Mouse (Mus musculus): ENCODE data around the gene Ptprn.
"Not testable (repeated sequence)": the region's sequence is repeated elsewhere in the genome, so short reads cannot be mapped to it uniquely, and the experiment has no call there.

The Ptprn gene

DNA sequence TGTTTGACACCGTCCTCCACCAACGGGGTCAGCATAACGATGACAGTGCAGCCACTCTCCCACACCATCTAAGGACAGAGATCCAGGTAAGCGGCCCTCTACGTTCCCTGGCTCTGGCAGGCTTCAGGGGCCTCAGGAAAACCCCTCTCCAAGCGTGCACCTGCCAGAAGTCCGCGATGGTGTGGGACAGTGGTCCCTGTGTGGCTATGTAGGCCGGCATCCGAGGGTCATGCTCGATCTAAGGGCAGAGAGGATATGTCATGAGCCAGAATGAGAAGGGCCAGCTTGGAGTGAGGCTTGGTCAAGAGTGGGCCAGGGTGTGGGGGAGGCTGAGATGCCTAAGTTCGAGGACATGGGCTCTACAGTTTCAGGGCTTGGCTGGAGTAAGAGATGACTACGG lies 12.0 kb downstream of the Ptprn start:
- DNase-seq (ENCODE audit: low spot score), result no peak

DNA sequence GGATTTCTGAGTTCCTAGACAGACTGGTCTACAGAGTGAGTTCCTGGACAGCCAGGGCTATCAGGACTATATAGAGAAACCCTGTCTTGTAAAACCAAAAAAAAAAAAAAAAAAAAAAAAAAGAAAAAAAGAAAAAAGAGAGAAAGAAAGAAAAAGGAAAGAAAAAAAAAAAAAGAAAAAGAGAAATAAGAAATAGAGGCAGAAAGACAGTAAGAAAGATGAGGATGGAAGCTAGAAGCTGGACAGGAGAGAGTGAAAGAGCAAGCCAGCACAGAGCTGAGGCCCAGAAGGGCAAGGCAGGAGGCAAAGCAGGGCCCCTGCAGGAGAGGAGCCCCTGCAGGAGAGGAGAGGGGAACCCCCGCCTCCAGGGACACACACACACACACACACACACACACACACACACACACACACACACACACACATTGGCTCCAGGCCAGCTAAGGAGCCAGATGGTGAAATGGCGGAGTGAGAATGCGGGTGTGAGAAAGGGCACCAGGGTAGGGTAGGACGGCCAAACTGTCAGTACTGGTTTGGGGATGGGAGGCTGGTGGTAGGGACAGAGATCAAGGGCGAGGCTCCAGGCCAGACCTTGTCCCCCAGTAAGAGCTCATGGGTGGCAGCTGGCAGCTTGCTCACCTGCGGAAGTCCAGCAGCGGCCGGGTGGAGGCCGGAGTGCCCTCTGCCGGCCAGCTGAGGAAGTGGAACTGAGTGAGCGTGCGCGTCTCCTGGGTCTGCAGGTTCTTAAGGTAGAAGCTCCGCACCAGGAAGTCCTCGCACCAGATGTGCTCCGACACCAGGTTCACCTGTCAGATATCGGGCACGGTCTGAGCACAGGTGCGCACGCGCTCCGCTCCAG lies 13.0 kb downstream of the Ptprn start:
- DNase-seq (ENCODE audit: low spot score), result peak; percentile 78

DNA sequence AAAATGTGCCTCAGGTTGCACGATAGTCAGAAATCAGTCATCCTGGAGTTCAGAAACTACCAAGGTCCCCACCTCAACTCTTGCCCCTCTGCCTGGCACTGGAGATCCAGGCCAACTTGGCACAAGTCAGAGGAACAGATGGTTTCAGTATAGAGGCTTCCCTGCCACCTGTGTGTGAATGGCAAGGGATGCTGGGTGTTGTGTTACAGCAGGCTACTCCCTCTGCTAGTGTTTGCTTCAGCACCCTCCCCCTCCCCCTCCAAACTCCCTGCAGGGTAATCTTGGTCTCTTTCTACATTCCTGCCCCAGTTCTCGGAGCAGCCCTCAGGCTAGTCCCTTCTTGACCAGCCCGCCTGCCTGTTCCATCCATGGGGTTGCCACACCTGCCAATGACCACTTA lies 13.8 kb downstream of the Ptprn start:
- DNase-seq (ENCODE audit: low spot score), result no peak

DNA sequence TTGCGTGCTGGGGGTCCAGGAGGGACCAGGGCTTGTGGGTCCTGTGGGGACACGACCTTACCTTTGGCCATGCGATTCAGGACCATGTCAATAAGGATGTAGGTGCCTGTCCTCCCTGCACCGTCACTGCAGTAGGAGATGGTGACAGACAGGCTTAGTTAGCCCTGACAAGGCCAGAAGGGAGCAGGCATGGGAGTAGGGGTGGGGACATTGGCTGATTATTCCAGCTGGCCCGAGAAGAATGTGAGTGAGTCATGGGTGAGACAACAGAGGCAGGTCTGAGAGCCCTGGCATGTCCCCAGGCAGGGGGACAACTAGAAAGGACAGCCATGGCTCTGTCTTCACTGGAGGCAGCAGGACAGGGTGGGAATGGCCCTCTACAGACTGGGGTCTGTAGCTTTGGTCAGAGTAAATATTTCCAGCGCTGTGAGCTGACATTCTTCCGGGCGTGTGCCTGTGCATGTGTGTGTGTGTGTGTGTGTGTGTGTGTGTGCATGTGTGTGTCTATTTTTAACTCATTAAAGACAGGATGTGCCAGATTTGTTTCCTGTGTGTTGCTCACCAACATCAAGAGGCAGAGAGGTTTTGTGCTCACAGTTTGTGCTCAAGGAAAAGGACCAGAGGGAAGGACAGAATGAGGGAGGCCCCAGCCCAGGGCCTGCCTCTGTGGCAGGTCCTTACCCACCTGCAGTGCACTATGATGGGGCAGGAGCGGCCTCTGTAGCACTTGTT lies 16.1 kb downstream of the Ptprn start:
- DNase-seq (ENCODE audit: low spot score), result no peak

DNA sequence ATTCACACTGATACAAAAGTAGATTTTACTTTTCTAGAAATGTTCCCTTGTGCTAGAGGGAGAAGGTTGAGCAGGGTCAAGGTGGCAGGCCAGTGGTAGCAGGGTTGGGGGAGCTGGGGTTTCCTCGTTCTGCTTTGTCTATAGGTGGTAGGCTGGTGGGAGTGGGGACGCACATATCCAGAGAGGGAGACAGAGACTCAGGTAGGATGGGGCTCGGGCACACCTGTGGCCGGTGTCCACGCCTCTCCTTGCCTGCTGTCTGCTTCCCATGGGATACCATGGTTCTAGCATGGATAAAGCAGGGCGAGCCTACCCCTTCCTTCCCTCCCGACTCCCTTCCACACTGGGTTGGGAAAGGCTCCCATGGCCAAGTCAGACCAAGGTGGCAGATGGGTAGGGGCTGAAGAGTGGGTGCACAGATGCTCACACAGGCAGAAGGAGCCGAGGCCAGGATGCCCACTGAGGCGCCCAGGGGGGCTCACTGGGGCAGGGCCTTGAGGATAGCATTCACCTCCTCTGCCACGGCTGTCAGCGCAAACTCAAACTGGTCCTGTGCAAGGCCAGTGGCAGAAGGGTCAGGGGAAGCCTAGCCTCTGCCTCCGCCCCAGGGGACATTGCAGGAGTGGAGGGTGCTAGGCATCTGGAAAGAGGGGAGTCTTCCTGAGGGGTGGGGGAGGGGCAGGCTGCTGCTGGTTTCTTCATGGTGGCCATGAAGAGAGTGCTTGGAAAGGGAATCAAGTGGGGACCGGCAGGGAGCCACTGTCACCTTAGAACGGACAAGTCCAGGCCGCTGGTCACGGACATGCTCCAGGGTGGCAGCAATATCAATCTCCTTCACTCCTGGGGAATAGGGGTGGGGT lies 17.0 kb downstream of the Ptprn start:
- DNase-seq (ENCODE audit: low spot score), result no peak

DNA sequence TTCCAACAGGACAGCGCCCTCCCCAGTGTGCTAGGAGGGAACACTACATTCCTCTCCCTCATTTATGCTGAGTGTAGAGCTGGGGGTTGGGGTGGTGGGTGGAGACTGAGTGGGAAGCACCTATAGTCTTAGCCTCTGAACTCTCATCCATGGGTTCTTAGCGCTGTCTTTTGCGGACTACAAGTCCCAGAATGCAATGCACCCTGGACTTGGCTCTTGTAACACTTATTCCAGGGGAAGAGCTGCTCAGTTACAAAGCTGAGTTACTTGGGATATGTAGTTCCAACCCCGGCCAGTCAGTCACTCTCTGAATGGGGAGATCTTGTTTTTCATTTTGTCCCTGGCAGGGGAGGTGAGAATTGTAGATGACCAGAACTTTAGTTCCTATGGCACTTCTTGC lies 19.5 kb downstream of the Ptprn start:
- no peak for DNase-seq (ENCODE audit: low spot score)

DNA sequence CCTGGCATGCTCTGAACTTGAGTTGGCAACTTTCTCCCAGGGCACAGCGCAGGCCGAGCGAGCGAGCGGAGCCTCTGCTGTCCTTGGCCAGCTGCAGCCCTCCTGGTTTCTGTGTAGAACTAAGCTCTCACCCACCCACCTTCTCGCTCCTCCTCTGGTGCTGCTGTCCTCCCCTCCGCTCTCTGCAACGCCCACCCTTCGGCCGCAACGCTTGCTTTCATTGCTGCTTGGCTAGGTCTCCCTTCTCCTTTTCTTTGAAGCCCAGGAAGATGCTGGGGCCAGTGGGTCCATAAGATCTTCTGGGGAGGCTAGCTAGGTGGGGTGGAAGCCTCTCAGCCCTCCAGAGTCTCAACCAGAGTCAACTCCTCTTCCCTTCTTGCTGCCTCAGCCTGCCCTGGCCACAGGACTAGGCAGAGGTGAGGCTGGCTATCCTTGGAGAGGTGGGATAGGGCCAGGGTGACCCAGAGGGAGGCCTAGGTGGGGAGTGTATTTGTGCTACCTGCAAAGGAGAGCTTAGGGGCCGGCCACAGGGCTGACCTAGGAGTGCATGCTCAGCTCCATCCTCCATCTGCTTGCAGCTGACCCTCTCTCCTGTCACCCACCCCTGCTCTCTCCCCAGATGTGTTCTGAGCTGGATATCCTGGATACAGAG lies 20.0 kb downstream of the Ptprn start:
- DNase-seq (ENCODE audit: low spot score), result no peak

DNA sequence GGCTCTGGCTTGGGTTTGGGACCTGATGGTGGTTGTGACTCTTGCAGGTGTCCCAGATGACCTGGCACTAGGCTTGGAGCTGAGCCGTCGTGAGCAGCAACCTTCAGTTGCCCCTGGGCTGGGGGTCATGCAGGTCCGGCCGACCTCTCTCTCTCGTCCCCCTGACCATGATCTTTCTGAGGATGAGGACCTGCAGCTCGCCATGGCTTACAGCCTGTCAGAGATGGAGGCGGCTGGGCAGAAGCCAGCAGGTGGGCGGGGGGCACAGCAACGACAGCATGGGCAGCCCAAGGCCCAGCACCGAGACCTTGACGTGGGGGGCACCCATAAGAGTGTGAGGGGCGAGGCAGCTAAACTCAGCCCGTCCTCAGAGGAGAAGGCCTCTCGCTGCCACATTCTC lies 20.9 kb downstream of the Ptprn start:
- DNase-seq (ENCODE audit: low spot score), result no peak

DNA sequence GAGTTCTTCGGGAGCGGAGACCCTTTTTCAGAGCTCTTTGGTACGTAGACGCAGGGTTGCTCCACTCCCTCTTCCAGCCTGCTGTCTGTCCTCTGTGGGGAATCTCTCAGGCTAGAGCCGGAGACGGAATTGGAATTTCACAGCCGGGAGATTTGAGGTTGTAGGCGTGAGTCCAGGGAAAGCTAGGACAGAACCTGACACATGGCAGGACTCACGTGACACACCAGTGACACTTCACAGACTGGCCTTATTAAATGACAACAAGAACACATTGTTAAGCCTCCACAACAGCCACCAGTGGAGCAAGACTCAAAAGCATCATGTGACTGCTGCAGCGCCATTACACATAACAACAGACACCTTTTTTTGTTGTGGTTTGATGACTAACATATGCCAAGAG lies 24.7 kb downstream of the Ptprn start:
- DNase-seq (ENCODE audit: low spot score), result no peak

DNA sequence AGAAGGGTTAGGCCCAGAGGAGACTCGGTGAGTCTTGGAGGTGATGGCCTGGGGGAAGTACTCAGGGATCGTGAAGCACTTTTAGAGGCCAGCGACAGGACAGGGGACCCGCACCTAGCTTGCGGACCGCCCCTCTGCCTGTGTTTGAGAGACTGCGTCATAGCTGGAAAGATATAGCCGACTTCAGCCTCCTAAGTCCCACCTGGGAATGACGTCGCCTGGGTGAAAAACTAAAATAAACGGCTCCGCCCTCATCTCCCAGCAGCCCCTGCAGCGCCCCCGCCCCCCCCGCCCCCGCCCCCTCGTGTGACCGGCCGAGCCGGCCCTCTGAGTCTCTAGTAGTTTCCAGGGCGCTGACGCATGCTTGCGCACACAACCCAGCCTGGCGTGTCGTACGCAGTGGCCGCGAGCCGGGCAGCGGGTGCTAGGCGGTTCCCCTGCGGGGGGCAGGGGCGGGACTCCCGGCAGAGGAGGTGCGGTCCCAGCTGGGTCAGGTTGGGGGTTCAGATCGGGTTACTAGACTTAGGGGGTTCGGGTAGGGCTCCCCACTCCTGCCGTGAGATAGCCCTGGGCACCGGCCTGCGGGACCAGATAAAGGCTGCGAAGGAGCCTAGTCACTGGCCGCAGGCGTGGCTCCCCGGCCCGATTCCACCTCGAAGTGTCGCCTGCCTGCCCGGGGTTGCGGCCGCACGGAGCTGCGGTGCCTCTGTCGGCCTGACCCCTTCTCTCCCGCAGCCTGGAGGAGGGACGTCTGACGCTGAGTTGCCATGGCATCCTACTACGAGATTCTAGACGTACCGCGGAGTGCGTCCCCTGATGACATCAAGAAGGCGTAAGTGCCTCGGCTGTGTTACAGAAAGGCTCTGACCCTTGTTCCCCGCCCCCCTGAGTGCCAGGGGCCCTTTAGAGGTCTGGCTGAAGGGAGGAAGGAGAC lies 27.9 kb downstream of the Ptprn start, which contains the start of gene Dnajb2:
TSS of gene Dnajb2 (plus strand) at position 290 of the 934 bp plus-strand sequence.
- peak; percentile 78 for DNase-seq (ENCODE audit: low spot score)

DNA sequence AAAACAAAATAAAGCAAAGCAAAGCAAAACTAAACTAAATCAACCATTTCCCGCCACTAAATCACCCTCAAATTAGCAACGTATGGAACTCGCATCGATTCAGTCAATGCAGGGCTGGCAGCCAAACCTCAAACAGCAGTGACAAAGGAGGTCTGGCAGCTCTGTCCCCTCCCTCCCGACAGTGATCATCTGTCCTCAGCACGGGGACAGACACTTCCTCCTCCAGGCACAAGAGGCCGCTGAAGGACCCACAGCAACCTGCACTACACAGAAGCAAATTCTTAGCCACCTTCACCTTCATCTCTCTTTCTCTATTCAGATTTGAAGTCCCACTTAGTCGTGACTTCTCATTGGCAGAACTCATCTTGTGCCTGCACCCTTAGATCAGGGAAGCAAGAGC lies 29.7 kb downstream of the Ptprn start:
- DNase-seq (ENCODE audit: low spot score), result no peak

DNA sequence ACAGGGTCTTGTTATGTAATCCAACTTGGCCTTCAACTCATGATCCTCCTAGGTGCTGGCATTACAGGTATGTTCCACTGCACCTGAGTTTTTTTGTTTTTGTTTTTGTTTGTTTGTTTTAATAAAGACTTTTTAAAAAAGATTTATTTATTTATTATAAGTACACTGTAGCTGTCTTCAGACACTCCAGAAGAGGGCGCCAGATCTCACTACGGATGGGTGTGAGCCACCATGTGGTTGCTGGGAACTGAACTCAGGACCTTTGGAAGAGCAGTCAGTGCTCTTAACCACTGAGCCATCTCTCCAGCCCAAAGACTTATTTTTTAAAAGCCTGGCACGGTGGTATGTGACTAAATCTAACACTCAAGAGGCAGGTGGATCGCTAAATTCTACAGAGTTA lies 31.8 kb downstream of the Ptprn start:
- not testable (repeated sequence) for DNase-seq (ENCODE audit: low spot score)

DNA sequence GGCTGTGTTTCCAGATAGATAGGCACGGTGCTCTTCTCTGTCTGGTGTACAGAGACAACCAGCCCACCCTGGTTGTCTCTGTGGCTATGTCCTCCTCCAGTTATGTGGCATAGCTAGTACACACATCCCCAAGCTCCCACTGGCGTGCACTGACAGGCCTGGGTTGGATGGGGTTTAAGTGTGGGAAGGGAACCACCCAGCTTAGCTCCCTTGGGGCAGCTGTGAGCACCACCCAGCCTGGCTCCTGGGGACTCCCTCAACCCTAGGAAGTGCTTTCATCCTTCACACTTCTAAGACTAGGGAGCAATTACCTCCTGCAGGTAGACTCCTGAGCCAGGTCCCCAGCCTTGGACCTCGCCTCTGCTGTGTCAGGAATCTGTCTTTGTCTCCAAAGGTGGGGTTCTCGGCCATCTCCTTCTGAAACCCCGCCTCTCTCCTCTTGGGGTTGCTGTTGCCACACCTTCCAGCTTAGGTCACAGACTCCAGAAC lies 32.6 kb downstream of the Ptprn start, which contains the start of gene A630095N17Rik:
TSS of gene A630095N17Rik (minus strand) at position 439 of the 489 bp plus-strand sequence.
- DNase-seq (ENCODE audit: low spot score), result no peak

DNA sequence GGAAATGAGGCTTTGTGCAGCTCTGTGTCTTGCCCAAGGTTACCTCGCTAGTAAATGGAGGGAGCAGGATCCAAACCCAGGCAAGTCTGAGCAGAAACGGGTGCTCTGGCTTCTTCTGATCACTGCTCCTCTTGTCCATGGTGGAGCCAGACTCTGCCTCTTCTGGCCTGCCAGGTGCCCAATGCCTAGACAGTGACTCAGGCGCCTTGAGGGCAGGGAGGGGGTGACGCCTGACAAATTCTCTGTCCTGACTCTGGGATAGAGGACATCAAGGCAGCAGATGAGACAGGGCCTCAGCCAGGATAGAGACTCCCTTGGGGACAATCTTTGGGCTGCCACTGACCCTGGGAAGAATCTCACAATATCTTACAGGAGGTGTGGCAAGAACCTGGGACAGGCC lies 33.1 kb downstream of the Ptprn start:
- no peak for DNase-seq (ENCODE audit: low spot score)

DNA sequence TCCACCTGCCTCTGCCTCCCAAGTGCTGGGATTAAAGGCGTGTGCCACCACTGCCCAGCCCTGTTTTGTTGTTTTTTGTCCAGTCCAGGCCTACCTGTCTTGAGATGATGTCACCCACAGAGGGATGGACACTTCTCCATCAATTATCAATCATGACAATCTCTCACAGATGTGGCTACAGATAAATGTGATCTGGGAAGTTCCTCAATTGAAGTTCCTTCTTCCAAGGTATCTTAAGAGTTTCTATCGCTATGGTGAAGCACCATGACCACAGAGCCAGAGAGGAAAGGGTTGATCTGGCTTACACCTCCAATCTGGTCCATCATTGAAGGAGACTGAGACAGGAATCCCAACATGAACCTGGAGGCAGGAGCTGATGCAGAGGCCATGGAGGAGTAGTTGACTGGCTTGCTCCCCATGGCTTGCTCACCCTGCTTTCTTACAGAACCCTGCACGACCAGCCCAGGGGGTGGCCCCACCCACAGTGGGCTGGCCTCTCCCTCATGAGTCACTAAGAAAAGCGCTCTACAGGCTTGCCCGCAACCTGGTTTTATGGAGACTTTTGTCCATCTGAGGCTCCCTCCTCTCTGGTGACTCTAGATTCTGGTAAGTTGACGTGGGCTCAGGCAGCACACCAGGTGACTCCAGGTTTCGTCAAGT lies 33.8 kb downstream of the Ptprn start:
- no peak for DNase-seq (ENCODE audit: low spot score)

DNA sequence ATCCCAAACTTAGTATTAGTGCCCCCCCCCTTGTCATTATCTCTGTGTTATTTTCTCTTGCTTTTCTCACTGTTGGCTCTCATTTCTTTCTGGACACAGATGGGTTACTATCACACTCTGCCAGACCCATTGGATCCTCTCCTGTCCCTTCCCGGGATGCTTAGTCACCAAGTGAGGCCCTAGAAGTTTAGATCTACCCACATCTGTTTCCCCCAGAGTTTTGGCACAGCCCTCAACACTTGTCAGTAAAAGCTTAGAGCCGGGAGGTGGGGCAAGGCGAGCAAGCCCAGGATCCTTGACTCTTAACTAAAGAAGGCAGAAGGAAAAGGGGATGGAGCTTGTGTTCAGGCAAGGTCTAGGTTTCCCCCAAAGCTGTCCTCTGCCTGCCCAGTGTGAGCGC lies 35.1 kb downstream of the Ptprn start:
- no peak for DNase-seq (ENCODE audit: low spot score)

DNA sequence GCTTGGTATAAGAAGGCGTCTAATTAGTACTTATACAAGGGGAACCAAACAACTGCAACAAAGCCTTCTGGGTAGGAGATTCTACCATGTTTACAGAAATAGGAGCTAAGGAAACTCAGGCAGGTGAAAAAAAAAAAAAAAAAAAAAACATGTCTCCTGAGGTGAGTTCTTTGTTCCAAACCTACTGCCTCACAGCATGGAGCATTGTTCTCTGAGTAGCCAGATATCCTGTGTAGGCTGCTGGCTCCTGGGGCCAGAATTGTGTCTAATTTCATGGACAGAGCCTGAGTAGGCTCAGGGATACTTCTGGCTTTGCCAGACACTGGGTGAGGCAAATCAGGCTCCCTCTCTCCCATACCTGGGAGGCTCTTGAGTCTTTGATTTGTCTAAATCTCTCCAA lies 36.6 kb downstream of the Ptprn start:
- no peak for DNase-seq (ENCODE audit: low spot score)

DNA sequence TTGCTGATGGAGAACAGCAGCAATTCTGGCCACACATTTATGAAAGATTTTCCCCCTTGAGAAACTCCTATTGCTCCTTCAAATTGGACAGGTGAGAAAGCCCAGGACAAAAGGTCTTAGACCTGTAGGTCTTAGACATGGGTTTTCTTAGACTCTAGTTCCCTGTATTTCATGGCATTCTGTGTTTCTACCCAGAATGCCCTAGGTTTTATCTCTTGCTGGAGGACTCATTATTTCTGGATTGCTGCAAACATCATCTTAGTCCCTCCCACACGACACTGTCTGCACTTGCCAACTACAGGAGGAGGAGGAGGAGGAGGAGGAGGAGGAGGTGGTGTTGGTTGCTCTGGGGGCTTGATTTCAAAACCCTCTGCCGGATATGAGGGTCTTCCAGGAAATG lies 38.2 kb downstream of the Ptprn start:
- no peak for DNase-seq (ENCODE audit: low spot score)

DNA sequence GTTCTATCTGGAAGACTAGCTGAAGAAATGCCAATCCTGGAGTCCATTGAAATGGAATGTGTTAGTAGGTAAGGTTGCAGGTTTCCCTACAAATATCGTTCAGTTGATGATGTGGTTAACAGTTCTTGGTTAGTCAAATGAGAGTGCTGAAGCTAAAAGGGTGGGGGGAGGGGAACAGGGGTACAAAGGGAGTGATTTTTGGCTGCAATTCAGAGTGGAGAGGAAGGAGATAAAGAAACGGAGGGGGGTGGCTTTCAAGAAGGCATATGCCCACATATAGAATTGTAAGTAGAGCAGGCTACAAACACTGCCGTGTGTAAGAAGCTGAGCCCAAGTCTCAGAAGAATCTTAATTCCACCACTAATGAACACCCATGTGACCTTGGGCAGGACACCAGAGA lies 38.8 kb downstream of the Ptprn start:
- no peak for DNase-seq (ENCODE audit: low spot score)

DNA sequence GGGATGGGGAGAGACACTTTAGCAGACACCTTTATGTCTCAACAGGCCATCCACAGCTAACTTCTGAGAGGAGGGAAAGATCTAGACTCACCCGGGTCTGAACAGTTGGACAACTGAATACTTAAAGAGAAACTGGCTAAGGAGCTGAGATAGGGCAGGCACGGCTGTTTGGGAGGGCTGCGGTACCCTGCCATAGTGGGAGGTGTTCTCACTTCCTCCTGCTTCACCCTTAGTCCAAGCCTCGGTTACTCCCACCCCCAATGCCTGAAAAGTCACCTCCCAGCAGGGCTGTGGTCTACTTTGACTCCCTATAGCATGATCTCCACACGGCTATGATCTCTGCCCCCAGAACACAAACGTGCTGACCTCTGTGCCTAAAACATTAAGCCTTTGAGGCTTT lies 40.8 kb downstream of the Ptprn start:
- no peak for DNase-seq (ENCODE audit: low spot score)
